Mouse (Mus musculus) cerebellum, postnatal 25 days (tissue): ENCODE results near the gene Fcgr1.
A peak's percentile ranks its signal among the peaks of the same experiment; 100 is the strongest.
"Not testable (repeated sequence)": the region's sequence is repeated elsewhere in the genome, so short reads cannot be mapped to it uniquely, and the experiment has no call there.

Experiments
- DNase-seq, 2 experiments: peaks; one replicate each; pipeline ENCODE4 v3.0.0; 2021; ENCODE audit warnings: mixed read lengths in 2 of 2

Gene Fcgr1

DNA sequence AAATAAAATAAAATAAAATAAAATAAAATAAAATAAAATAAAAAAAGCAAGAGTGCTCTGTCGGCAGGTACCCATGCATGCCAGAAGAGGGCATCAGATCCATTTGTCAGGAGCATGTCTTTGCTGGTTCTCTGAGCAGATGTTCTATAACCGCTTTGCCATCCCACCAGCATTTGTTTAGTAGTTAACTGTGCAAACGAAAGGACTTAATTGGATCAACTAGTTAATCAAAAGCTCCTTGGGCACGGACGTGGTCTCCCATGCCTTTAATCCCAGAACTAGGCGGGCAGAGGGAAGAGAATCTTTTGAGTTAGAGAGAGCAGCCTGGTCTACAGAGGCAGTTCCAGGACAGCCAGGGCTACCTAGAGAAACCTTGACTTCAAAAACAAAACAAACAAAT, 33.4 kb upstream of the Fcgr1 start:
- no peak for DNase-seq

DNA sequence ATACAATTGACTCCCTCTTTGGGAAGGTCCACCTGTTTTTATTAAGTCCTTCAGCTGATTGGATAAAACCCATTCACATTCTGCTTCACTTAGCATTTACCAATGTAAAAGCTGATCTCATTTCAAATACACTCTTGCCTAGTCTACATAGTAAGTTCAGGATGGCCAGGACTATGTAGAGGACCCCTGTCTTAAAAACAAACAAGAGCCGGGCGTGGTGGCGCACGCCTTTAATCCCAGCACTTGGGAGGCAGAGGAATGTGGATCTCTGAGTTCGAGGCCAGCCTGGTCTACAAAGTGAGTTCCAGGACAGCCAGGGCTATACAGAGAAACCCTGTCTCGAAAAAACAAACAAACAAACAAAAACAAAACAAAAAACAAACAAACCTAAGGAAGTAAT, 30.0 kb upstream of the Fcgr1 start:
- DNase-seq: not testable (repeated sequence)

DNA sequence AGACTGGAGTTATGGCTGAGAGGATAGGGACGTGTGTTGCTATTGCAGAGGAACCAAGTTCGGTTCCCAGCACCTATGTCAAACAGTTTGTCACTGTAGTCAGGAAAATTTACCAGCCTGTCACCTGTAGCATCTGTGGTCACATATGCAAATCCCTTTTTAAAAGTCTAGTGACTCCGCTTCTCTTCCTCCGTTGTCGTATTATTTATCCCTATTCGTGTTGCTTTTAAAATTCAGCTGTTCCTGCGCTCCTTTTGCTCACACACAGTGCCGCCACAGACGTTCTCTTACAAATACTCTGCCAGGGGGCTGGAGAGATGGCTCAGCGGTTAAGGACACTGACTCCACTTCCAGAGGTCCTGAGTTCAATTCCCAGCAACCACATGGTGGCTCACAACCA, 28.8 kb upstream of the Fcgr1 start:
- no peak for DNase-seq

DNA sequence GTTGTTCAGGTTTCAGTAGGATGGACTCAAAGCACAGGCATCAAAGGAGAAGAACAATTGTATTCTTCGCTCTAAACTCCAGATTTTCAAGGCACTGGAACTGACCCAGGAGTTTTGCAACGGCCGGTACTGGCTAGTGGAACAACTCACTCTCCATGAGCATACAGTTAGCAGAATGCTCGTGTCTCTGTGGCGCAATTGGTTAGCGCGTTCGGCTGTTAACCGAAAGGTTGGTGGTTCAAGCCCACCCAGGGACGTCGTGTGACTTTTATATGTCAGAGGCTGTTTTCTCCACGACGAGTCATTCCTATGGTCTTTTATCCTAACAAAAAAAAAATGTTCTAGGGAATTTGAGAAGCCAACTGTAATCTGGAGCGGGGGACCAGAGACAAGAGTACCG, 28.1 kb upstream of the Fcgr1 start:
- no peak for DNase-seq

DNA sequence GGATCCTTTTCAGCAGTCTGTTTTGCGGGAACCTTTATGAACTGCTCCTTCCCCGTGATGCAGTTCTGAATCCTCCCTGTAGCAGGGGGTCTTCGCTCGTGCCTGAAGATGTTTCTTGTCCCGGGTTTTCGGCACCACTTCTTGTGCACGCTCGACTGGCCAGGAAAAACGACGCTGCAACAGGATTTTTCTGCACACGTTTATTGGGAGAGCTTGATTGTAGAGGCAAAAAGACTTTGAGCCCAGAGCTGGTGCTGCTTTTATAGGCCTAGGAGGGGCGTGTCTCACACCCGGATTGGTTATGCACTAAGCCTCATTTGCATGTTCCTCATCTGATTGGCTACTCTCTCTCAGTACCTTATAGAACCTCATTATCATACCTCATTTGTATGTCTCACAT, 26.2 kb upstream of the Fcgr1 start:
- not testable (repeated sequence) for DNase-seq

- DNase-seq: no peak
Measured at GRCm38 (mm10) chr3:96312341-96313098, 18.8 kb upstream of the Fcgr1 start.

GRCm38 (mm10) chr3:96309441-96309840, 15.7 kb upstream of the Fcgr1 start:
- no peak for DNase-seq

DNA sequence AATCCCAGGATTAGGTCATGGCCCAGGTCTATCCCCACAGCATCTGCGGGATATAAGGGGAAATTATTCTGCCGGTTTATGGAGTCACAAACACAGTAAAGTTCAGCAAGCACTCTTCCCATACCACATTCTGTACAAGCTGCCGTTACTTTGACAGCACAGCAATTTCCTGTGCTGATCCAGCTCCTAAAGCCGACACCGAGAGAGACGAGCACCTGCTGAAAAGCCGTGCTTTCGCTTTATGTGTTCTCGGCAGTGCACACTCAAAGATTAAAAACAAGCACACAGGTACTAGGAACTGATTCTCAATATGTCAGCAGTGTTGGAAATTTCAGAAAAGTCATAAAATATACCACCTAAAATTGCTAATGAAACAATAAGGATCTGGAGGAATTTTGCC, 12.7 kb upstream of the Fcgr1 start:
- DNase-seq: no peak

GRCm38 (mm10) chr3:96302076-96302475, 8.3 kb upstream of the Fcgr1 start:
- DNase-seq: no peak

DNA sequence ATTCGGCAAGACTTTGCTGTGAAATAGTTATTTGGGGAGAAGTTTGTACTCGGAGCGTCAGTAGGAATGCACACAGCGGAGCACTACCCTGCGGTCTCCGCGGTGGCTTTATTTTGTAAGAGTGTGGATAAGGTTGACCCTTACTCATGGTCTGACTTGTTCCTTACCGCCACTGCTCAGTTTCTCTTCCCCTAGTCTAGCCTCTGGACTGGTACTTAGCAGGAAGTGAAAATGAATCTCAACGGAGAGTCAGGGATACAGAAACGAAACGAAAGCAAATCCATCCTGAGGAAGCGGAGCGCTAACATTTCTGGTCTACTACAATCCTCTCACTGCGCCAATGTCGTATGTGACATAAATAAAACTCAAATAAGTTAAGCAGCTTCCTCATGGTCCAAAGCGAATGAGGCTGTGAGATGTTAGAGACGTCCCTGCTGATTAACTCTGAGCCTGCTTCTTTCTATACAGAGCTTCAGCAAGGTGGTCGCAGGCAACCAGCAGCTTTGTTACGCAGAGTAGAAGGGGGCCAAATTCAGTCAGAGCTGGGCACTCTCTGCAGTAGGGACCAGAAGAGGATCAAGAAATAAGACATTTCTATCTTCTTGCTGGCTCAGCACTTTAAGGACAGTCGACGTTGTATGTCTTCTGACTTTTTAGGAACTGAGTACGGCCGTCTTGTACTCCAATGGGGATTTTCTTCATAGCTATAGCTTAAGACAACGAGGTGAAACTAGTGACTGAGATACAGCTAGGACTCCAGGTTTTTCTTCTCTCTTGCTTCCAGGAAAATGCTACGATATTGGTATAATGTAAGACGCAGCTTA, 7.1 kb upstream of the Fcgr1 start:
- DNase-seq: no peak

GRCm38 (mm10) chr3:96299562-96299961, 5.8 kb upstream of the Fcgr1 start:
- DNase-seq: no peak

DNA sequence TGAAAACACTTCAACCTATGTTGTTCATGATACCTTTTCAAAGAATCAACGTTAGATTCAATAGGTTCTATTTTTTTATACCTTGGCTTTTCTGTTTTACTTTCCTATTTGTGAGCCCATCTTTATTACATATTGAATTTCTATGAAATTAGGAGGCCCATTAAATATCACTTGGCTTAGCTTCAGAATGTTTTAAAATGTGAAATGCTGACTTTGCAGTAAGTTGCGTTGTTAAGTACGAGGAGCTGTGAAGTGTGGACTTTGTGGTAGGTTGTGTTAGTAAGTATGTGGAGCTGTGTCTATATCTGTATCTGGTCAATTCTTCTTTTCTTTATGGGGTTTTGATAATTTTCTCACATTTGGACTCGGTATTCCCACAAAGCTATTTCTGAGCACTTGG, 4.6 kb upstream of the Fcgr1 start:
- DNase-seq: no peak

DNA sequence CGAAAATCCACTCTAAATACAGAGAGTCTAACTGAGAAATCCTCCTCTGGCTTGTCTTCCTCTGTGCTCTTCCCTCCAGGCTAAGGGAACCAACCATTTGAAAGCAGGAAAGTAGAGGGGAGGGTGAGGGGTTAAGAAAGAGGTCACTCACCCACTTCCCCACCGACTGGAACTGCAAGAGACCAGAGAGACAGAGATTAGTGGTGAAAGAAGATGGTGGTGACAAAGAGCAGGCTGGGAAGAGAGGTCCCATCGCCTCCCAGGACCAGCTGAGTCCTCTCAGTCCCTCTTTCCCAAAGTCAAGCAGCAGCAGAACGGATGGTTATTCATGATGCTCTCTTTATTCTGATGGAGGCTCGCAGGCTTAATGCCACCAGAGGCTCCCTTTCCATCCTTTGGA, 401 bp downstream of the Fcgr1 start:
- no peak for DNase-seq

GRCm38 (mm10) chr3:96292641-96293040, 1.1 kb downstream of the Fcgr1 start:
- DNase-seq: no peak

- DNase-seq: not testable (repeated sequence)
Measured at GRCm38 (mm10) chr3:96290727-96291126, 3.0 kb downstream of the Fcgr1 start.

DNA sequence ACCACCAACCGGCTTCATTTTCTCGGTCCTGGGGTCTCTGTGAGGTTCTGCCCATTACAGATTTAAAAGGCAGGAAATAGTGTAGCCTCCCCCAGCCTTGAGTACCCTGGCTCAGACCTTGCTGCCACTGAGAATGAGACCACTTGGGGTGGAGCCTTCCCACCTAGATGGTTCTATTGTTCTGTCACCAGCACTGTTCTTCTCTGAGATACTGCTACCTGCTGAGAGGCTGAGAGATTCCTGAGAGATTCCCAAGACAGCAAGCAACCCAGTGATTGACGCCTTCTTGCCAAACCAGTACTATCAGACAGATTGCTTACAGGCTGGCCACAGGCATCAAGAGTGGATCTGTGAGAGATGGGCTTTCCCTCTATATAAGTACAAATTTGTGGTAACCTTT, 4.6 kb downstream of the Fcgr1 start:
- DNase-seq: no peak

DNA sequence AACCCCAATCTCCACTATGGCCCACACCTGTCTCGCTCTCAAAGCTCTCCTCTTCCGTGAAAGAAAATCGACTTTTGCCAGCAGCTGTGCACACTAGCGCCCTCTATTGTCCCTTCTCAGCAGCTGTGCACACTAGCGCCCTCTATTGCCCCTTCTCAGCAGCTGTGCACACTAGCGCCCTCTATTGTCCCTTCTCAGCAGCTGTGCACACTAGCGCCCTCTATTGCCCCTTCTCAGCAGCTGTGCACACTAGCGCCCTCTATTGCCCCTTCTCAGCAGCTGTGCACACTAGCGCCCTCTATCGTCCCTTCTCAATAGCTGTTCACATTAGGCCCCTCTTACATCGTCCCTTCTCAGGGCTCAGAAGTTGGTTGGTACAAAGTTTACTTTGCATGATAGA, 6.4 kb downstream of the Fcgr1 start:
- DNase-seq: not testable (repeated sequence)

- DNase-seq: no peak
Measured at GRCm38 (mm10) chr3:96284457-96284856, 9.3 kb downstream of the Fcgr1 start.

DNA sequence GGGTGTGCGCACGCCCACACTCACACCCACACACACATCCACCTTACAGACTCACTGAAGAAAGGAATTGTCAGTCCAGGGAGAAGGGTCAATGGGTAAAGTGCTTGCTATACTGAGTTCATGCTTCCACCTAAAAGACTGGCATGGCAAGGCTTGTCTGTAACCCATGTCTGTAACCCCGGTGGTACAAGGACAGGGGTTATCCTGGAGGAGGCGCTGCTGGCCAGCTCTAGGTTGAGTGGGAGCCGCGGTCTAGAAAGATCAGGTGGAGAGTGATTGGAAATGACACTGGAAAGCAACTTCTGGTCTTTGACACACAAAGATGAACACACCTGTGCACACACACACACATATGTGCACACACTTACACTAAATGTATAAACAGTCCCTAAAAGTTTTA, 13.1 kb downstream of the Fcgr1 start:
- no peak for DNase-seq

DNA sequence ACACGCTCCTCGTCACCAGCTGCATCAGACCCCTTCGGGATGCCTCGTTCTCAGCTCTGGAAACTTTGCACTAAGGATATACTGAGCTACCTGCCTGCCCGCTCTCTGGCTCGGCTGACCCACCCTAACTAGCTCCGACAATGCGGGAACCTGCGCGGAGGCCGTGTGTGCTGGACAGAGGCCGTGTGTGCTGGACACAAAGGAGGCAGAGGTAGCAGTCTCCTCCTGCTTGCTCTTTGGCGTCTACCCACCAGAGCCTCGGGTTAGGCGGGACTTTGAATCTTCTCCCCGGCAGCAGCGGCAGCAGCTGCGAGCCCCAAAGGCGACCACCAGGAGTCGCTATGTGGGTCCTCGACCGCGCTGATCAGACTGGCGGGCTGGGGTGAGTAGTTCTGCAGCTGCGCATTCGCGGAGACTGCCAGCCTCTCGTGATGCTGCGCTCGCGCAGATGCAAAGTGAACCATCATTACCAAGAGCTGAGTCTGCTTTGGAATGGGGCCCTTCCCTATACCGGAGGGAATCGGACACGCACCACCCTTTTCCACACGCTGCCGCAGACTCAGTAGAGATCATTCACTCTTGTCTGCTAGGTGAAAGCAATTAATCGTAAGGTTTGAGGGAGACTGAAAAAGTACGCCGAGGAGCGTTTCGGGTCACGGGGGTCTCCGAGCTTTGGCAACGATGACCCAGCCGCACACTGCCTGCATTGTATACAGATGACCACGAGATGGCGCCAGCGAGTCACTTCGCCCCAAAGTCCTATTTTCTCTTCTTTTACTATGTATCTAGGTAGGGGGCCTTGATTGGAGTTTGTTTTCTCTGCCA, 15.8 kb downstream of the Fcgr1 start:
- DNase-seq: peak; percentile 89 to 91

- peak in 1 of 2 experiments; percentile 61 for DNase-seq
Measured at GRCm38 (mm10) chr3:96277428-96277799, 16.4 kb downstream of the Fcgr1 start.

- no peak for DNase-seq
Measured at GRCm38 (mm10) chr3:96273591-96274465, 19.9 kb downstream of the Fcgr1 start.
